Mouse (Mus musculus): ENCODE data around the gene Wap. TPM values are rescaled to one million over a fixed set of nuclear protein-coding genes. Genes with fewer than 3 reads are reported as not detected.
A peak's percentile ranks its signal among the peaks of the same experiment; 100 is the strongest.
"Not testable (repeated sequence)": the region's sequence is repeated elsewhere in the genome, so short reads cannot be mapped to it uniquely, and the experiment has no call there.

Wap gene
- total and polyA plus RNA-seq, 2 experiments from 2014 or later, result not detected

DNA sequence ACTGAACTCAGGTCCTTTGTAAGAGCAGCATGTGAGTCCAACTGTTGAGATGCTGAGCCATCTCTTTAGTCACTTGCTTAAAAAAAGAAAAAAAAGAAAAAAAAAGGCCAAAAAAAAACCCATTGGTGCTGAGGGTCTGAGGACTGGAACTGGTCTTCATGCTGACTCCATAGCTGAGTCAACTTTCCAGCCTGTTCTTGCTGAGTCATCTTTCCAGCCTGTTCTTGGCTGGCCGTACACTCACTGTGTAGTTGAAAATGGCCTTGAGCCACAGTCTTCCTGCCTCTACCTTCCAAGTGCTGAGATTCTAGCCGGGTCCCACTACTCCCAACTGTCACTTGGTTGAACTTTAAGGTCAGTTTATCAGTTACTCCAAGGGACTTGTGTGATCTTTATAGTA is 28.2 kb upstream of the Wap start:
- Histone ChIP-seq H3K4me3 (ENCODE audit: low read depth, low read length) (no peak overlapping the region), H3K36me3 (replicated peaks; ENCODE audit: control insufficient read depth, insufficient read depth, low read length) (no peaks in the 10 kb centered on the region), H3K9ac (replicated peaks; ENCODE audit: low read depth, low read length) (no peak overlapping the region), H3K27me3 (ENCODE audit: control insufficient read depth, insufficient read depth, low read length) (no peaks in the 10 kb centered on the region), H3K4me1 (ENCODE audit: control insufficient read depth, insufficient read depth) (no peaks in the 10 kb centered on the region), H3K27ac (ENCODE audit: low read depth) (no peak overlapping the region), H3K4me2 (ENCODE audit: low read depth, low read length) (no peak overlapping the region), H3K9me3 (replicated peaks; ENCODE audit: control insufficient read depth, low read length) (no peaks in the 10 kb centered on the region)
- DNase-seq (ENCODE audit: low spot score), result no peak
- TF ChIP-seq EP300 (IDR thresholded peaks at IDR 0.05; ENCODE audit: low read depth) (no peak), CTCF (IDR thresholded peaks at IDR 0.05; ENCODE audit: low read depth) (no peak)
- ATAC-seq (ENCODE audit: insufficient read depth, low read depth), result no peak
- WGBS, result 67% methylated on average over 2 of the region's 2 CpGs

GRCm38 (mm10) chr11:6661206-6661605 is 22.8 kb upstream of the Wap start:
- H3K9ac ChIP-seq (replicated peaks; ENCODE audit: low read depth, low read length), result no peak overlapping the region
- H3K4me1 ChIP-seq (ENCODE audit: control insufficient read depth, insufficient read depth), result no peaks in the 10 kb centered on the region
- H3K9me3 ChIP-seq (replicated peaks; ENCODE audit: control insufficient read depth, low read length), result no peaks in the 10 kb centered on the region
- no peak for TF ChIP-seq EP300 (IDR thresholded peaks at IDR 0.05; ENCODE audit: low read depth)
- no peak for TF ChIP-seq CTCF (IDR thresholded peaks at IDR 0.05; ENCODE audit: low read depth)
- no peak overlapping the region for H3K27ac ChIP-seq (ENCODE audit: low read depth)
- no peak overlapping the region for H3K4me3 ChIP-seq (ENCODE audit: low read depth, low read length)
- H3K27me3 ChIP-seq (ENCODE audit: control insufficient read depth, insufficient read depth, low read length), result peaks cover 4% of the 10 kb centered on the region; the same call in 1 of the 2 replicates
- DNase-seq (ENCODE audit: low spot score), result no peak
- no peak for ATAC-seq (ENCODE audit: insufficient read depth, low read depth)
- no peak overlapping the region for H3K4me2 ChIP-seq (ENCODE audit: low read depth, low read length)
- H3K36me3 ChIP-seq (replicated peaks; ENCODE audit: control insufficient read depth, insufficient read depth, low read length), result no peaks in the 10 kb centered on the region
- WGBS, result 77% methylated on average over 14 of the region's 14 CpGs

DNA sequence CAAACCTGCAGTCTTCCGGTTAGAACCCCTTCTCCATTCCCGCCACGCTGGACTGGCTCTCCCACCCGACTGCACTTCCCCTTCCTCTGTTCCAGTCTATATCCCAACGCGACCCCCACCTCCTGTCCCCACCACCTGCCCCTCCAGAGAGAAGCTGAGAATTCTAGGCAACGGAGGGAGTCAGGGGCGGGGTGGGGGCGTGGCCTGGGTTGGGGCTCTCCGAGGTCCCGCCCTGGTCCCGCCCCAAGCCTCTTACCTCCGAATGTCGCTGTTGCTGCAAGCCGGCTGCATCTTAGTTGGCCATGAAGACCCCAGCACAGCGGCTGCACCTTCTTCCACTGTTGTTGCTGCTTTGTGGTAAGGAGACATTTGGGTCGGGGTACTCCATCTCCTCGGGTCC is 19.8 kb upstream of the Wap start, which contains the start of gene Ramp3:
Ramp3 (plus strand) TSS at position 251 of the 400 bp plus-strand sequence.
- no peak for TF ChIP-seq CTCF (IDR thresholded peaks at IDR 0.05; ENCODE audit: low read depth)
- TF ChIP-seq EP300 (IDR thresholded peaks at IDR 0.05; ENCODE audit: low read depth), result no peak
- ATAC-seq (ENCODE audit: insufficient read depth, low read depth) (peak; percentile 53), DNase-seq (ENCODE audit: low spot score) (peak; percentile 18)
- peak within 1 kb of the TSS; percentile 44 for H3K4me3 ChIP-seq (ENCODE audit: low read depth, low read length)
- 1% methylated on average over 18 of the region's 18 CpGs for WGBS
- H3K9me3 ChIP-seq (replicated peaks; ENCODE audit: control insufficient read depth, low read length), result no peaks in the 10 kb centered on the region
- H3K4me1 ChIP-seq (ENCODE audit: control insufficient read depth, insufficient read depth), result no peaks in the 10 kb centered on the region
- peak within 1 kb of the TSS; percentile 79 for H3K4me2 ChIP-seq (ENCODE audit: low read depth, low read length)
- H3K27me3 ChIP-seq (ENCODE audit: control insufficient read depth, insufficient read depth, low read length), result peaks cover 4% of the 10 kb centered on the region; the same call in 1 of the 2 replicates
- H3K27ac ChIP-seq (ENCODE audit: low read depth), result no peak within 1 kb of the TSS
- no peaks in the 10 kb centered on the region for H3K36me3 ChIP-seq (replicated peaks; ENCODE audit: control insufficient read depth, insufficient read depth, low read length)
- H3K9ac ChIP-seq (replicated peaks; ENCODE audit: low read depth, low read length), result 0 out of 2 replicates have a peak within 1 kb of the TSS, but pooled peaks have one; percentile 5

DNA sequence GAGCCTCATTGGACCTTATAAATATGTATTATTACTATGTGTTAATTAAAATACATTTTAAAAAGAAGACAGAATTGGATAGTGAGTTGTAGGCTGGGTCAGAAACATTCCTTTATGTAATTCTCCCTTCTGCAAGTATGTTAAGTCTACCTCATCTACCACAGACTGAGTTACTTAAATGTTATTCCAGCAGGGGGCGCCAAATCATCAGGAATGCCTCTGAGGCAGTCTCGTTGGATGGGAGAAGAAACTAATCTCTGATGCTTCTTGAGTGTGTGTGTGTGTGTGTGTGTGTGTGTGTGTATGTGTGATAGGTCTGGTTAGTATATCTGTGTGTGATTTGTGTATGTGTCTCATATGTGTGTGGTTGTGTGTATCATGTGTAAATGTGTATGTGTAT is 16.5 kb upstream of the Wap start:
- 2% methylated on average over 2 of the region's 2 CpGs for WGBS
- Histone ChIP-seq H3K27ac (ENCODE audit: low read depth) (no peak overlapping the region), H3K9ac (replicated peaks; ENCODE audit: low read depth, low read length) (no peak overlapping the region), H3K4me2 (ENCODE audit: low read depth, low read length) (no peak overlapping the region), H3K27me3 (ENCODE audit: control insufficient read depth, insufficient read depth, low read length) (peaks cover 4% of the 10 kb centered on the region; the same call in 1 of the 2 replicates), H3K36me3 (replicated peaks; ENCODE audit: control insufficient read depth, insufficient read depth, low read length) (no peaks in the 10 kb centered on the region), H3K4me1 (ENCODE audit: control insufficient read depth, insufficient read depth) (no peaks in the 10 kb centered on the region), H3K4me3 (ENCODE audit: low read depth, low read length) (no peak overlapping the region), H3K9me3 (replicated peaks; ENCODE audit: control insufficient read depth, low read length) (no peaks in the 10 kb centered on the region)
- peak; percentile 78 for DNase-seq (ENCODE audit: low spot score)
- TF ChIP-seq EP300 (IDR thresholded peaks at IDR 0.05; ENCODE audit: low read depth), result no peak
- peak; percentile 91 for TF ChIP-seq CTCF (IDR thresholded peaks at IDR 0.05; ENCODE audit: low read depth)
- peak; percentile 67 for ATAC-seq (ENCODE audit: insufficient read depth, low read depth)

- H3K27ac ChIP-seq (ENCODE audit: low read depth); ATAC-seq (ENCODE audit: insufficient read depth, low read depth); H3K9me3 ChIP-seq (replicated peaks; ENCODE audit: control insufficient read depth, low read length); H3K9ac ChIP-seq (replicated peaks; ENCODE audit: low read depth, low read length); H3K27me3 ChIP-seq (ENCODE audit: control insufficient read depth, insufficient read depth, low read length); H3K4me3 ChIP-seq (ENCODE audit: low read depth, low read length); H3K36me3 ChIP-seq (replicated peaks; ENCODE audit: control insufficient read depth, insufficient read depth, low read length); H3K4me2 ChIP-seq (ENCODE audit: low read depth, low read length); DNase-seq (ENCODE audit: low spot score); H3K4me1 ChIP-seq (ENCODE audit: control insufficient read depth, insufficient read depth): not testable (repeated sequence)
- 76% methylated on average over 3 of the region's 3 CpGs for WGBS
- TF ChIP-seq CTCF (IDR thresholded peaks at IDR 0.05; ENCODE audit: low read depth), result peak; percentile 32
These were observed 14.5 kb upstream of the Wap start for GRCm38 (mm10) chr11:6652978-6653377.

- Histone ChIP-seq H3K9ac (replicated peaks; ENCODE audit: low read depth, low read length) (no peak overlapping the region), H3K4me3 (ENCODE audit: low read depth, low read length) (no peak overlapping the region), H3K9me3 (replicated peaks; ENCODE audit: control insufficient read depth, low read length) (no peaks in the 10 kb centered on the region), H3K36me3 (replicated peaks; ENCODE audit: control insufficient read depth, insufficient read depth, low read length) (no peaks in the 10 kb centered on the region), H3K27ac (ENCODE audit: low read depth) (no peak overlapping the region), H3K4me2 (ENCODE audit: low read depth, low read length) (no peak overlapping the region), H3K27me3 (ENCODE audit: control insufficient read depth, insufficient read depth, low read length) (no peaks in the 10 kb centered on the region), H3K4me1 (ENCODE audit: control insufficient read depth, insufficient read depth) (no peaks in the 10 kb centered on the region)
- WGBS, result 62% methylated on average over 7 of the region's 7 CpGs
- DNase-seq (ENCODE audit: low spot score), result no peak
- TF ChIP-seq EP300 (IDR thresholded peaks at IDR 0.05; ENCODE audit: low read depth), result no peak
- TF ChIP-seq CTCF (IDR thresholded peaks at IDR 0.05; ENCODE audit: low read depth), result no peak
- no peak for ATAC-seq (ENCODE audit: insufficient read depth, low read depth)
These were observed 12.1 kb upstream of the Wap start for GRCm38 (mm10) chr11:6650519-6650918.

All from heart, postnatal 0 days (tissue).